Mouse (Mus musculus): ENCODE measurements around the gene Pax5. TPM values are rescaled to one million over a fixed set of nuclear protein-coding genes. Genes with fewer than 3 reads are reported as not detected.

Gene Pax5
- polyA plus RNA-seq, 1 experiment, result 3.4 TPM

GRCm38 (mm10) chr4:44558564-44558955 is 151.7 kb downstream of the Pax5 start:
- no peak overlapping the region for H3K4me3 ChIP-seq (ENCODE audit: insufficient read depth, low read depth, low read length)
- no peaks in the 10 kb centered on the region for H3K4me1 ChIP-seq (ENCODE audit: control insufficient read depth, insufficient read depth, low read length)
- 6% methylated on average over 7 of the region's 7 CpGs for WGBS
- H3K27ac ChIP-seq (ENCODE audit: insufficient read depth, low read depth, low read length), result no peak overlapping the region
- no peaks in the 10 kb centered on the region for H3K27me3 ChIP-seq (replicated peaks; ENCODE audit: control insufficient read depth, insufficient read depth, low read length)
- TF ChIP-seq CTCF (conservative IDR thresholded peaks at IDR 0.05; ENCODE audit: insufficient read depth, insufficient read length, low read depth, low read length), result no peak
- TF ChIP-seq POLR2A (IDR thresholded peaks at IDR 0.05; ENCODE audit: low read depth, low read length), result no peak
- no peaks in the 10 kb centered on the region for H3K36me3 ChIP-seq (ENCODE audit: control insufficient read depth, insufficient read depth, low read length)
- DNase-seq, result no peak

- no peak overlapping the region for H3K4me3 ChIP-seq (ENCODE audit: insufficient read depth, low read depth, low read length)
- peak; percentile 11 for DNase-seq
- WGBS, result 2% methylated on average over 36 of the region's 36 CpGs
Measured at GRCm38 (mm10) chr4:44557815-44558563, 152.3 kb downstream of the Pax5 start.

GRCm38 (mm10) chr4:44556586-44557281 is 153.6 kb downstream of the Pax5 start:
- no peaks in the 10 kb centered on the region for H3K36me3 ChIP-seq (ENCODE audit: control insufficient read depth, insufficient read depth, low read length)
- H3K27ac ChIP-seq (ENCODE audit: insufficient read depth, low read depth, low read length), result no peak overlapping the region
- DNase-seq, result no peak
- 94% methylated on average over 9 of the region's 9 CpGs for WGBS
- no peak overlapping the region for H3K4me3 ChIP-seq (ENCODE audit: insufficient read depth, low read depth, low read length)
- no peak for TF ChIP-seq POLR2A (IDR thresholded peaks at IDR 0.05; ENCODE audit: low read depth, low read length)
- TF ChIP-seq CTCF (conservative IDR thresholded peaks at IDR 0.05; ENCODE audit: insufficient read depth, insufficient read length, low read depth, low read length), result no peak
- no peaks in the 10 kb centered on the region for H3K4me1 ChIP-seq (ENCODE audit: control insufficient read depth, insufficient read depth, low read length)
- H3K27me3 ChIP-seq (replicated peaks; ENCODE audit: control insufficient read depth, insufficient read depth, low read length), result no peaks in the 10 kb centered on the region

More at GRCm38 (mm10) chr4:44557815-44558563, 152.3 kb downstream of the Pax5 start:
- no peaks in the 10 kb centered on the region for H3K36me3 ChIP-seq (ENCODE audit: control insufficient read depth, insufficient read depth, low read length)
- H3K27ac ChIP-seq (ENCODE audit: insufficient read depth, low read depth, low read length), result no peak overlapping the region
- H3K27me3 ChIP-seq (replicated peaks; ENCODE audit: control insufficient read depth, insufficient read depth, low read length), result no peaks in the 10 kb centered on the region
- no peaks in the 10 kb centered on the region for H3K4me1 ChIP-seq (ENCODE audit: control insufficient read depth, insufficient read depth, low read length)
- TF ChIP-seq CTCF (conservative IDR thresholded peaks at IDR 0.05; ENCODE audit: insufficient read depth, insufficient read length, low read depth, low read length), result no peak; the same call in 1 of the 2 replicates
- no peak for TF ChIP-seq POLR2A (IDR thresholded peaks at IDR 0.05; ENCODE audit: low read depth, low read length)

- WGBS, result 79% methylated on average over 9 of the region's 9 CpGs
- DNase-seq, result no peak
- no peak for TF ChIP-seq POLR2A (IDR thresholded peaks at IDR 0.05; ENCODE audit: low read depth, low read length)
- TF ChIP-seq CTCF (conservative IDR thresholded peaks at IDR 0.05; ENCODE audit: insufficient read depth, insufficient read length, low read depth, low read length), result no peak
- Histone ChIP-seq H3K4me3 (ENCODE audit: insufficient read depth, low read depth, low read length) (no peak overlapping the region), H3K4me1 (ENCODE audit: control insufficient read depth, insufficient read depth, low read length) (no peaks in the 10 kb centered on the region), H3K36me3 (ENCODE audit: control insufficient read depth, insufficient read depth, low read length) (no peaks in the 10 kb centered on the region), H3K27me3 (replicated peaks; ENCODE audit: control insufficient read depth, insufficient read depth, low read length) (no peaks in the 10 kb centered on the region), H3K27ac (ENCODE audit: insufficient read depth, low read depth, low read length) (no peak overlapping the region)
Measured at GRCm38 (mm10) chr4:44555576-44555975, 154.7 kb downstream of the Pax5 start.

GRCm38 (mm10) chr4:44551470-44551869 is 158.8 kb downstream of the Pax5 start:
- H3K27ac ChIP-seq (ENCODE audit: insufficient read depth, low read depth, low read length), result no peak overlapping the region
- H3K4me1 ChIP-seq (ENCODE audit: control insufficient read depth, insufficient read depth, low read length), result no peaks in the 10 kb centered on the region
- no peak overlapping the region for H3K4me3 ChIP-seq (ENCODE audit: insufficient read depth, low read depth, low read length)
- no peaks in the 10 kb centered on the region for H3K27me3 ChIP-seq (replicated peaks; ENCODE audit: control insufficient read depth, insufficient read depth, low read length)
- DNase-seq, result no peak
- no peaks in the 10 kb centered on the region for H3K36me3 ChIP-seq (ENCODE audit: control insufficient read depth, insufficient read depth, low read length)
- no peak for TF ChIP-seq POLR2A (IDR thresholded peaks at IDR 0.05; ENCODE audit: low read depth, low read length)
- TF ChIP-seq CTCF (conservative IDR thresholded peaks at IDR 0.05; ENCODE audit: insufficient read depth, insufficient read length, low read depth, low read length), result no peak
- WGBS, result 35% methylated on average over 12 of the region's 12 CpGs

- no peaks in the 10 kb centered on the region for H3K27me3 ChIP-seq (replicated peaks; ENCODE audit: control insufficient read depth, insufficient read depth, low read length)
- WGBS, result 72% methylated on average over 7 of the region's 7 CpGs
- H3K4me3 ChIP-seq (ENCODE audit: insufficient read depth, low read depth, low read length), result no peak overlapping the region
- no peaks in the 10 kb centered on the region for H3K36me3 ChIP-seq (ENCODE audit: control insufficient read depth, insufficient read depth, low read length)
- H3K27ac ChIP-seq (ENCODE audit: insufficient read depth, low read depth, low read length), result no peak overlapping the region
- TF ChIP-seq POLR2A (IDR thresholded peaks at IDR 0.05; ENCODE audit: low read depth, low read length) (no peak), CTCF (conservative IDR thresholded peaks at IDR 0.05; ENCODE audit: insufficient read depth, insufficient read length, low read depth, low read length) (no peak)
- DNase-seq, result no peak
- H3K4me1 ChIP-seq (ENCODE audit: control insufficient read depth, insufficient read depth, low read length), result no peaks in the 10 kb centered on the region
Measured at GRCm38 (mm10) chr4:44549029-44549428, 161.3 kb downstream of the Pax5 start.

- TF ChIP-seq CTCF (conservative IDR thresholded peaks at IDR 0.05; ENCODE audit: insufficient read depth, insufficient read length, low read depth, low read length) (no peak), POLR2A (IDR thresholded peaks at IDR 0.05; ENCODE audit: low read depth, low read length) (no peak)
- no peaks in the 10 kb centered on the region for H3K36me3 ChIP-seq (ENCODE audit: control insufficient read depth, insufficient read depth, low read length)
- no peaks in the 10 kb centered on the region for H3K4me1 ChIP-seq (ENCODE audit: control insufficient read depth, insufficient read depth, low read length)
- no peak overlapping the region for H3K27ac ChIP-seq (ENCODE audit: insufficient read depth, low read depth, low read length)
- no peak for DNase-seq
- no peak overlapping the region for H3K4me3 ChIP-seq (ENCODE audit: insufficient read depth, low read depth, low read length)
- 16% methylated on average over 8 of the region's 8 CpGs for WGBS
- no peaks in the 10 kb centered on the region for H3K27me3 ChIP-seq (replicated peaks; ENCODE audit: control insufficient read depth, insufficient read depth, low read length)
Measured at GRCm38 (mm10) chr4:44545669-44546068, 164.6 kb downstream of the Pax5 start.
